Mouse (Mus musculus): ENCODE results near the gene Katnbl1.
A peak's percentile ranks its signal among the peaks of the same experiment; 100 is the strongest.
"Not testable (repeated sequence)": the region's sequence is repeated elsewhere in the genome, so short reads cannot be mapped to it uniquely, and the experiment has no call there.

Katnbl1 gene

GRCm38 (mm10) chr2:112393958-112394357 is 14.9 kb downstream of the Katnbl1 start:
- no peak for DNase-seq

- no peak for DNase-seq
Measured at GRCm38 (mm10) chr2:112396649-112397048, 17.6 kb downstream of the Katnbl1 start.

GRCm38 (mm10) chr2:112407030-112407429 is 28.0 kb downstream of the Katnbl1 start:
- DNase-seq: no peak

- no peak for DNase-seq
Measured at GRCm38 (mm10) chr2:112425308-112425707, 46.3 kb downstream of the Katnbl1 start.

- not testable (repeated sequence) for DNase-seq
Measured at GRCm38 (mm10) chr2:112428534-112428933, 49.5 kb downstream of the Katnbl1 start.

GRCm38 (mm10) chr2:112429665-112430064 is 50.7 kb downstream of the Katnbl1 start:
- no peak for DNase-seq

GRCm38 (mm10) chr2:112430403-112430802 is 51.4 kb downstream of the Katnbl1 start:
- DNase-seq: no peak

GRCm38 (mm10) chr2:112432523-112432922 is 53.5 kb downstream of the Katnbl1 start:
- DNase-seq: no peak

- DNase-seq: no peak
Measured at GRCm38 (mm10) chr2:112433359-112433758, 54.3 kb downstream of the Katnbl1 start.

GRCm38 (mm10) chr2:112436292-112436691 is 57.3 kb downstream of the Katnbl1 start:
- DNase-seq: no peak

- DNase-seq: no peak
Measured at GRCm38 (mm10) chr2:112437589-112437988, 58.6 kb downstream of the Katnbl1 start.

- DNase-seq: no peak
Measured at GRCm38 (mm10) chr2:112443491-112443890, 64.5 kb downstream of the Katnbl1 start.

GRCm38 (mm10) chr2:112445511-112445910 is 66.5 kb downstream of the Katnbl1 start:
- no peak for DNase-seq

- not testable (repeated sequence) for DNase-seq
Measured at GRCm38 (mm10) chr2:112448046-112448445, 69.0 kb downstream of the Katnbl1 start.

GRCm38 (mm10) chr2:112448510-112449059 is 69.6 kb downstream of the Katnbl1 start:
- no peak for DNase-seq

- peak; percentile 29 for DNase-seq
Measured at GRCm38 (mm10) chr2:112449597-112450296, 70.7 kb downstream of the Katnbl1 start.

GRCm38 (mm10) chr2:112452513-112452912 is 73.5 kb downstream of the Katnbl1 start:
- DNase-seq: not testable (repeated sequence)

GRCm38 (mm10) chr2:112454125-112454861 is 75.3 kb downstream of the Katnbl1 start:
- no peak for DNase-seq

GRCm38 (mm10) chr2:112454862-112455564 is 76.0 kb downstream of the Katnbl1 start, which contains the start of gene Emc7:
Emc7 (plus strand) TSS chr2:112454997.
- peak; percentile 98 for DNase-seq

- DNase-seq: no peak
Measured at GRCm38 (mm10) chr2:112460557-112460956, 81.5 kb downstream of the Katnbl1 start.

Data from lung, postnatal 14 days (tissue).